13 mouse cellular contexts compared by ENCODE assay signal in genomic region chr4:65763823-65764222, GRCm38 (mm10).
"Had no signal": no experiment of that assay in that cellular context is flagged by ENCODE, and none has a peak within 500 bp of the region (broad histone marks: within the 10 kb centered on the region; RNA-seq: fewer than 3 reads in every experiment).

No protein-coding gene starts in this region.

- H3K4me2 ChIP-seq: limb, embryonic 12.5 days; liver, embryonic 13.5 days; lung, embryonic 15.5 days; midbrain, embryonic 11.5 days had no signal

- H3K9me3 ChIP-seq: limb, embryonic 12.5 days; liver, embryonic 13.5 days; lung, embryonic 15.5 days; megakaryocyte, embryonic 14.5 days had no signal

- H3K27me3 ChIP-seq: limb, embryonic 12.5 days; liver, embryonic 13.5 days; lung, embryonic 15.5 days; megakaryocyte, embryonic 14.5 days had no signal

- H3K9ac ChIP-seq: limb, embryonic 12.5 days; liver, embryonic 13.5 days; liver, postnatal 0 days; lung, embryonic 15.5 days had no signal

- H3K4me3 ChIP-seq: limb, embryonic 12.5 days; liver, embryonic 13.5 days; lung, embryonic 15.5 days; megakaryocyte, embryonic 14.5 days had no signal

- ATAC-seq: liver, postnatal 0 days; midbrain, embryonic 16.5 days had no signal

- DNase-seq: kidney, postnatal 25 days; liver; liver, embryonic 13.5 days; liver, postnatal 0 days; lung, postnatal 14 days; thymus, postnatal 4 days had no signal

- H3K36me3 ChIP-seq: limb, embryonic 12.5 days; liver, embryonic 13.5 days; lung, embryonic 15.5 days had no signal

- H3K27ac ChIP-seq: limb, embryonic 12.5 days; liver, embryonic 13.5 days; lung, embryonic 15.5 days; macrophage; stomach, postnatal 0 days had no signal

- H3K4me1 ChIP-seq: liver, embryonic 13.5 days; lung, embryonic 15.5 days; megakaryocyte, embryonic 14.5 days had no signal
